Mouse (Mus musculus): ENCODE measurements around the gene Vps54. TPM values are rescaled to one million over a fixed set of nuclear protein-coding genes. Genes with fewer than 3 reads are reported as not detected.

Vps54 gene
- polyA plus RNA-seq, 1 experiment from 2014 or later: 33.2 TPM

- in situ Hi-C loops (cut with MboI; ENCODE audit: low pct_unique_long_range_greater_than_20kb): no loop called here
- no peak for TF ChIP-seq CTCF (IDR thresholded peaks at IDR 0.05)
- ATAC-seq (no peak), DNase-seq (ENCODE audit: low read depth, low spot score) (no peak)
- ChIA-PET POLR2A (no interaction called here), CTCF (interaction anchor here (1.0 to 1.1 kb wide), 3 partner anchors 9 to 16 kb away, joined by 3 read pairs; no protein-coding TSS in a partner anchor)
- no peaks in the 10 kb centered on the region for H3K27me3 ChIP-seq
These were observed 93.7 kb downstream of the Vps54 start for GRCm38 (mm10) chr11:21332639-21333295.

DNA sequence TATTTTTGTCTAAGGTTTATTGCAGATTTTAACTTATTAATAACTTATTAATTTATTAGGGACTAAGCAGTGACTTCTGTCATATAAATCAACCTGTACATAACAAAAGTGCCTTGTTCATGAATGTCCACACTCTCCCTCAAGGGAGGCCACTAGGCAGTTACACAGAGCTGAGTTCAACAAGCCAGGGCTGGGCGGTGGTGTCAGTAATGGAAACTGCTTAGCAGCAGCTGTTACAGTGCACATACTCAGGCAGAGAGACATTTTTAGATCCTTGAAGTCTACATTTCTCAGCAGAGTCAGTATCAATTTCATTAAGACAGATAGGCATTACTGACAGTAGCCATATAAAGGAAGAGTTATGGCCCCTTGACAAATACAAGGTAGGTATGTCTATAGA lies 98.8 kb downstream of the Vps54 start:
- in situ Hi-C loops (cut with MboI; ENCODE audit: low pct_unique_long_range_greater_than_20kb): no loop called here
- no peaks in the 10 kb centered on the region for H3K27me3 ChIP-seq
- ChIA-PET CTCF (no interaction called here), POLR2A (no interaction called here)
- no peak for TF ChIP-seq CTCF (IDR thresholded peaks at IDR 0.05)
- no peak for DNase-seq (ENCODE audit: low read depth, low spot score)
- no peak for ATAC-seq

DNA sequence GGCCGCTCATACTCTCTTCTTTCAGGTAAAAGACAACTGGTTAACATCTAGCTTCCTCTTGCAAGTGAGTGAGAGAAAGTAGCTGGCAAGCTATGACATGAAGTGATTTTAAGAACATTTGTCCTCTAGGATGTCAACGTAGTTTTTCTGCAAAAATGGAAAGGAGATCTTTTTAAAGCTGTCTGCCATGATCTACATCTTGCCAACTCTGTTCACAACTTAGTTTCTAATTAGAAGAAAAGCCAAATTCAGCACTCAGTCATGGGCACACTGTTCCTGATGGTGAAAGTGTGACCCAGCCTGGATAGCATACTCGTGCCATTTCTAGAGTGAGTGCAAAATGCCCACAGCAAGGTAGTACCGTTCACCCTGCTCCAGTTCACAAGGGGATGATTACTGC lies 100.0 kb downstream of the Vps54 start:
- POLR2A ChIA-PET: no interaction called here
- CTCF ChIA-PET: no interaction called here

DNA sequence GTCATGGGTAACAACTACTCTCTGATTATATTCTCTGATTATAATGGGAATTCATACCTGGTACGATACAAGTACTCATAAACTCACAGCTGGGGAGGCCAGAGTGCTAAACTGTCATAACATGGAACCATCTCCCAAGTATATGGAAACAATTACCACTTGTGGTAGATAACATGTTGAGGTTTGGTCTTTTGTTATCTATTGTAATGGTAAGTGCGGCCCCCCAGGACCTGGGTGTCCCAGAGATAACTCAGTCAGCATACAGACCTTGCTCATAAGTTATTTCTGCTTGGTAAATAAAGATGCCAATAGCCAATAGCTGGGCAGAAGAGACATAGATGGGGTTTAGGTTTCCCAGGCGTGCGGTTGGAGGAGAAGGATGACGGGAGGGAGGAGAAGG lies 104.4 kb downstream of the Vps54 start:
- ATAC-seq: no peak
- POLR2A ChIA-PET: no interaction called here
- TF ChIP-seq CTCF (IDR thresholded peaks at IDR 0.05): no peak
- no peaks in the 10 kb centered on the region for H3K27me3 ChIP-seq
- in situ Hi-C loops (cut with MboI; ENCODE audit: low pct_unique_long_range_greater_than_20kb): no loop called here
- no peak for DNase-seq (ENCODE audit: low read depth, low spot score)
- CTCF ChIA-PET: interaction anchor here (1.0 kb wide), 1 partner anchor 91 kb away, joined by 3 read pairs; no protein-coding TSS in a partner anchor

More for the DNA sequence above, 100.0 kb downstream of the Vps54 start:
- no peak for TF ChIP-seq CTCF (IDR thresholded peaks at IDR 0.05)
- no peak for DNase-seq (ENCODE audit: low read depth, low spot score)
- no peaks in the 10 kb centered on the region for H3K27me3 ChIP-seq
- ATAC-seq: no peak
- in situ Hi-C loops (cut with MboI; ENCODE audit: low pct_unique_long_range_greater_than_20kb): no loop called here

- DNase-seq (ENCODE audit: low read depth, low spot score) (no peak), ATAC-seq (no peak)
- CTCF ChIA-PET: interaction anchor here (1.2 kb wide), 1 partner anchor 88 kb away, joined by 3 read pairs; no protein-coding TSS in a partner anchor
- in situ Hi-C loops (cut with MboI; ENCODE audit: low pct_unique_long_range_greater_than_20kb): loop anchor here (5.0 kb wide), 1 partner anchor 111 kb away; no protein-coding TSS in a partner anchor
- POLR2A ChIA-PET: no interaction called here
- no peak for TF ChIP-seq CTCF (IDR thresholded peaks at IDR 0.05)
- no peaks in the 10 kb centered on the region for H3K27me3 ChIP-seq
These were observed 106.9 kb downstream of the Vps54 start for GRCm38 (mm10) chr11:21346020-21346419.

DNA sequence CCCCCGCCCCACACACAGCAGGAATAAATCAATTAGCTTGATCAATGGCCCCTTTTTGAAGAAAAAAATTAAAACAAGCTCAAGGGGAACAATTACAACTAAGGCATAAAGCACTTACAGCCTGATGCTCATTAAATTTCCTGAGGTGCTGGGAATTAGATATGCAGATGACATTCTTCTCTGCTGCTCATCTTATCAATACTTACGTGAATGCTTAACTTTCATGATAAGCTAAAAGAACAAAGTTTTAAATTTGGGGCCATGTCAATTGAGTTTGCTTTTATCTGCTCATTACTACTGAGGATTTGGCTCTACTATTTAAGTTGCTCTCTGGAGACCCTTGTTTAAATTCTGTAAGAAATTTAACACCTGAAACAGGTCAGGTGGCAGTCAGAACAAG lies 109.8 kb downstream of the Vps54 start:
- in situ Hi-C loops (cut with MboI; ENCODE audit: low pct_unique_long_range_greater_than_20kb): loop anchor here (5.0 kb wide), 1 partner anchor 108 kb away; no protein-coding TSS in a partner anchor
- ATAC-seq: no peak
- no peaks in the 10 kb centered on the region for H3K27me3 ChIP-seq
- ChIA-PET CTCF (interaction anchor here (0.7 to 2.9 kb wide), 4 partner anchors 15 to 88 kb away, joined by 3 to 12 read pairs (median 5); no protein-coding TSS in a partner anchor), POLR2A (no interaction called here)
- no peak for TF ChIP-seq CTCF (IDR thresholded peaks at IDR 0.05)
- no peak for DNase-seq (ENCODE audit: low read depth, low spot score)

DNA sequence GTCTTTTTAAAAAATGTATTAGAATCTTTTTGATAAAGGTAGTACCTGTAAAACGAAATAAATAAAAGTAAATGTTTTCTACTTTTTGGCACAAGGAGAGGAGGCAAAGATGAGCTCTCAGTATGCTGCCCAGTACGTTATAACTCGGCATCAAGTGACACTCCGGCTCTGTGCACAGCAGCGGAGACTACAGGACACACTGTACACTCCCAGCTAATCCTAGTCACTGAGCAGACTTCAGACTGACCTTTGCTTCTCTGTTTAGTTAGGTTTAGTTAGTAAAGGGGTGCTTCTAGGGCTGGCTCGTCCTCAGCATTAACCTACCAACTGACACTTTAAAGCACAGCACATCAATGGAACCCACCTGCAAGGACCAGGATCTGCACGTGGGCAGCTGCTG lies 112.2 kb downstream of the Vps54 start:
- DNase-seq (ENCODE audit: low read depth, low spot score) (no peak), ATAC-seq (no peak)
- in situ Hi-C loops (cut with MboI; ENCODE audit: low pct_unique_long_range_greater_than_20kb): no loop called here
- POLR2A ChIA-PET: no interaction called here
- H3K27me3 ChIP-seq: no peaks in the 10 kb centered on the region
- no peak for TF ChIP-seq CTCF (IDR thresholded peaks at IDR 0.05)
- CTCF ChIA-PET: interaction anchor here (1.3 to 2.9 kb wide), 6 partner anchors 15 to 102 kb away, joined by 3 to 12 read pairs (median 5); no protein-coding TSS in a partner anchor

GRCm38 (mm10) chr11:21363144-21363940 lies 124.3 kb downstream of the Vps54 start:
- POLR2A ChIA-PET: no interaction called here
- CTCF ChIA-PET: interaction anchor here (0.9 kb wide), 1 partner anchor 9 kb away, joined by 3 read pairs; no protein-coding TSS in a partner anchor
- in situ Hi-C loops (cut with MboI; ENCODE audit: low pct_unique_long_range_greater_than_20kb): no loop called here
- no peaks in the 10 kb centered on the region for H3K27me3 ChIP-seq
- ATAC-seq (no peak), DNase-seq (ENCODE audit: low read depth, low spot score) (no peak)
- no peak for TF ChIP-seq CTCF (IDR thresholded peaks at IDR 0.05)

DNA sequence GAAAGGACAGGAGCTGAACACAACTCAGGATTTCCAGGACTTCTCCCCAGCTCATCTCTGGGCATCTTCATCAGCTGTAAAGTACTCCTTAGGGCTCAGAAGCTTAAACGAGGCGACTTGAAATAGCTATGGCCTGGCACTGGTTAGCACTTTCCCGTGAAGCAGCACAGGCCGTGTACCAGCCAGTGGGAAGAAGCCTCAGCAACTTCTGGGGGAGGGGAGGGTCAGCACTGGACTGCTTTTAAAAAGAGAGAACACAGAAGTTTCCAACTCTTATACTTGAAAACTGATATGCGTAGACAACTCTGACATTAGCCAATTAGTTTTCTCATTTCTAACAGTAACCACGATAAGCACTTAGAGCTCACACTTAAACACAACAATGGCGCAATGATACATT lies 129.4 kb downstream of the Vps54 start:
- in situ Hi-C loops (cut with MboI; ENCODE audit: low pct_unique_long_range_greater_than_20kb): no loop called here
- CTCF ChIA-PET: interaction anchor here (1.0 to 2.4 kb wide), 4 partner anchors 9 to 69 kb away, joined by 3 to 6 read pairs (median 4); no protein-coding TSS in a partner anchor
- TF ChIP-seq CTCF (IDR thresholded peaks at IDR 0.05): no peak
- H3K27me3 ChIP-seq: no peaks in the 10 kb centered on the region
- DNase-seq (ENCODE audit: low read depth, low spot score) (no peak), ATAC-seq (no peak)
- POLR2A ChIA-PET: interaction anchor here (0.6 kb wide), 1 partner anchor 15 kb away, joined by 4 read pairs; no protein-coding TSS in a partner anchor

GRCm38 (mm10) chr11:21369248-21370016 lies 130.4 kb downstream of the Vps54 start:
- in situ Hi-C loops (cut with MboI; ENCODE audit: low pct_unique_long_range_greater_than_20kb): no loop called here
- no peak for DNase-seq (ENCODE audit: low read depth, low spot score)
- ATAC-seq: no peak
- no peak for TF ChIP-seq CTCF (IDR thresholded peaks at IDR 0.05)
- POLR2A ChIA-PET: no interaction called here
- no peaks in the 10 kb centered on the region for H3K27me3 ChIP-seq
- CTCF ChIA-PET: interaction anchor here (1.5 to 2.4 kb wide), 3 partner anchors 10 to 68 kb away, joined by 3 to 6 read pairs (median 5); no protein-coding TSS in a partner anchor

Data from Patski (cell line).